Mouse (Mus musculus) erythroblast, embryonic 14.5 days (primary cell): ENCODE data around the gene Thra.

Experiments
- GATA1 ChIP-seq: IDR thresholded peaks from 2 replicates; pipeline ENCODE4 v1.6.1; 2012; ENCODE audit warnings: low read length, inconsistent platforms, mixed read lengths
- TAL1 ChIP-seq: IDR thresholded peaks from 3 replicates; pipeline ENCODE4 v1.6.1; 2012; ENCODE audit warnings: low read length, inconsistent platforms, mixed read lengths

DNA sequence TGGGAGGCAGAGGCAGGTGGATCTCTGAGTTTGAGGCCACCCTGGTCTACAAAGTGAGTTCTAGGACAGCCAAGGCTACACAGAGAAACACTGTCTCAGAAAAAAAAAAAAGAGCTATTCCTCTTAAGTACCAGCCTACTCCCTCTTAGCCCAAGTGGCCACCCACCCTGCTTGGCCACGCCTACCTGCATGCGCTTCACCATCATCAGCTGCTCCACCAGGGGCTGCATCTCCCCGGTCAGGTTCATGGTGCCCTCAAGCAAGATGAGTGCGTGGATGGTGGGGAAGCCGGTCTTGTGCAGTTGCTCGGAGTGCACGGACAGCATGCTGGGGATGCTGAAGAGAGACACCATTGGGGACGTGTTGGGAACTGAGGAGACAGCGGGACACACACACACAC lies 24.5 kb upstream of the Thra start:
- TF ChIP-seq GATA1 (no peak), TAL1 (no peak)
